Mouse (Mus musculus) adrenal gland, postnatal 10 days (tissue): ENCODE data around the gene Pcna. TPM values are rescaled to one million over a fixed set of nuclear protein-coding genes. Genes with fewer than 3 reads are reported as not detected.

Experiments
- DNase-seq: peaks from one replicate; pipeline ENCODE4 v3.0.0; 2021; ENCODE audit warnings: mixed read lengths
- total RNA-seq, 2 experiments: library from RNA; stranded (reverse); gene quantifications; 2 replicates each; pipeline ENCODE4 v1.2.3; 2021

Pcna gene
- total RNA-seq, 2 experiments from 2014 or later: 105 to 109 TPM

DNA sequence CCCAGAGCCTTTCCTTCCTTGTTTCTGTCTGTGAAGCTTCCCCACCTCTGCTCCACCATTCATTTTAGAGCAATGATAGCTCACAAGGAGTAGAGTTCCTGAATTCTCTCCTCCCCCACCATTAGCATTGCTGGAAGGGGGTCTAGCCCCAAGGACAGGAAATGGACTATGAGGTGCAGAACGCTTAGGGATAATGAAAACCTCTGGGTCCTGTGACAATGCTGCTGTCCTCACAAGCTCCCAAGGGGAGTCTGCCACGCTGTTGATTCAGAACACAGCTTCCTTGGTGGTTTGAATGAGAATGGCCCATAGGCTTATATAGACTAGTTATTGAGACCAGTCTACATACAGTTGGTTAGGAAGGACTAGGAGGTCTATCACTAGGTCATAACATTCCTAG lies 17.8 kb downstream of the Pcna start:
- DNase-seq: no peak

DNA sequence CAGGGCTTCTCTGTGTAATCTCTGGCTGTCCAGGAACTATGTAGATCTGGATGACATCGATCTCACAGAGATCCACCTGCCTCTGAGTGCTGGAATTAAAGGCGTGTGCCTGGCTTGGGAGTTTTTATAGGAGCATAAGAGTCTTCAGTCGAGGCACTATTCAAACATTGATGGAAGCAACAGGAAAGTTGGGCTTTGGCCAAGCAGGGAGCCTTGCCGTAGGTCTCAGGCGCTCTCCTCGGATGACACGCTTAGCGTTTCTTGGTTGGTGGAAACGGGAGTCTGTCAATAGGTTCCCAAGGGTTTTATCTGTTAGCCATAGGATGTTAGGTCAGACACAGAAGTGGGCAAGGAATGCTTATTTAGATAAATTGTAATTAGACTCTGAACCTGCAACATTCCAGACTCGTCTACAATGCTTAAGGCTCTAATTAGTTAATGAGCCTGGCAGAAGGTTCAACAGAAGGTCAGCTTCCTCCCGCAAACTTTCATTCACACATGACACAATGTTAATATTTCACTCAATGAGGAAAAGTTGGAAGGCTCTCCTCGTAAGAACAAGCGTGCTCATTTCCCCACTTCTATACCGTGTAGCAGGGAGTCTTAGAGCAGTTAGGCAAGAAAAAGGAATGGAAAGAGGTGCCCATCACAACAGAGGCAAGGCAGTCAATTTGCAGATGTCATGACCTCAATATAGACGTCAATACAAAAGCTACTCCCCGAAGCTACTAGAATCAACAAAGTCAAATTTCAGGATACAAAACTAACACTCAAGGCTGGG lies 18.9 kb downstream of the Pcna start:
- no peak for DNase-seq

DNA sequence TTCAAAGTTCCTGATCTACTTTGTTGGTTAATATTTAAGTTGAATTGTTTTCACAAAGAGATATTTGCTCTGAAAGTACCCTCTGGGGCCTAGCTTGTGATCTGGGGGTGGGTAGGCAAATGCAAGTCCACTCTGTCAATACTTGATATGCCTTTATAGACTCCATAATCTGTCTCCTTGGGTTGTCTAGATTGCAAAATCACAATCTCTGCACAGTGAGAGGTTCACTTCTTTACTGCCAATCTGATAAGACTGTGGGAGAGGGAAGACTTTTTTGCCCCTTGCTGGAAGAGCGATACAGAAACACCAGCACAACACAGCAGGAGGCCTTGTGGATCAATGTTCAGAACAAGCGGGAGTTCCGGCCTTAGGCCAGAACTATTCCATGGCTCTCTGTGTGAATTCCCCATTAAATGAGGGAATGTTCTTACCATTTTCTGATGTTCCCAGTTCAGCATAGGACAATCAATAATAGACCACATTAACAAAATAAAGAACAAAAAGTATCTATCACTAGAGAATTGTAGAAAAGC lies 20.6 kb downstream of the Pcna start:
- no peak for DNase-seq

DNA sequence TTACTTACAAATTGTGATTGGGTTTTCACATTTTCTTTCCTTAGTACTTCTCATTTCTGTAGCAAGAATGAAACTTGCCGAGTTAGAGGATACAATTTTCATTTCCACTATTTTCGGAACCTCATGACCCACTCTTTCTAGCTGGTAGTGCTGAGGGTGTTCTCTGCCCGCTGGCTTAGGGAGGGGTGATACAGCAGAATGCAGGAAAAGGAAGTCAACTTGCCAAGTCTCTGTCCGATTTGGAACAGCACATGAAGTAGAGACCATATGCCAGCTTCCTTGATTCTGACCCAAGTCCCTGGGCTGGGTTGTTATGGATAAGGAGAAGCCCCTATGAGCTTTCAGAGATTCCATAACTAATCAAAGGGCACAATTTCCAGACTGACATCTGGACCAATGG lies 28.8 kb downstream of the Pcna start:
- no peak for DNase-seq

DNA sequence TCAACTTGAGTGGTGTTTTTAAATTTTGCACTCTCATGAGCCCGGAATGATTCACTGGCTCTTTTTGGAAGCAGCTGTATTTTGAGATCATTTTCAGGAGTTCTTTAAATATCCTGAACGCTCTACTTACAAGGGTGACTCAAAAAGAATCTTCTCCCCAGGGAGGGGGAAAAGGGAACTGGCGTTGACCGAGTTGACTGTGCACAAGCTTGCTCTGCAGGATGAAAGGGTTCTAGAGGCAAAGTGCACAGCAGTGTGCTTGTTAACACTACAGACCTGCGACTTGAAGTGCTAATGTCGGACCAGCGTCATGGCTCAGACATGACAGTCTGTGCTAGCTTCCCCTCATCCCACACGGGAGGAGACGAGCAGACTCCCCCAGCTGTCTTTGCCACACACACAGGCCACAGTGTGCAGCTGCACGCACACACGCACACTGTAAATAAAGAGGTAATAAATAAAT lies 31.5 kb downstream of the Pcna start:
- DNase-seq: peak; percentile 14

DNA sequence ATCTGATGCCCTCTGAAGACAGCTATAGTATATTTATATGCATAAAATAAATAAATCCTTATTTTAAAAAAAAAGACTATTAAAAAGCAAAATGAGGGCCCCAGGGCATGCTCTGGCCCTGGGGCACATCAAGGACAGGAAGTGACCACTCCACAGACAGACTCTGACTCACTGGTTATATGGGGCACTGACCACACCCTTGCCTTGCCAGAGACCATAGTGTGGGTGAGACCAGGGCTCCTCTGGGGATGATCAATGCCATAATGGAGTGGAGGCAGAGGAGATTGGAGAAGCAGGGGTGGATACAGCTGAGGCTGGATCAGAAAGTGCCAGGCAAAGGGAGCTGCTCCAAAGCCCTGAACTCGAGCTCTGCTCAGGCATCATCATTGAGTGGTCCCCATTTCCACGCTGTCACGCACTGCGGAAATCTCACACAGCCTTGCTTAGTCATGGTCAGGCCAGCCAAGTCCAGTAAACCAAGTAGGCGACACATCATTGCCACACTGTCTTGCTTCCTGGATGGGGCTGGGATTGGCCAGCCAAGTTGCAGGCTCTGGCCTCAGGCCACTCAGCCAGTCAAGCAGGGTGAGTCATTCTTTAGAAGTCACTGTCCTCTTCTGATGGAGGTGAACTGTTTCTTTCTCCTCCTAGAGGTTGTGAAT lies 41.0 kb downstream of the Pcna start:
- peak; percentile 80 for DNase-seq

DNA sequence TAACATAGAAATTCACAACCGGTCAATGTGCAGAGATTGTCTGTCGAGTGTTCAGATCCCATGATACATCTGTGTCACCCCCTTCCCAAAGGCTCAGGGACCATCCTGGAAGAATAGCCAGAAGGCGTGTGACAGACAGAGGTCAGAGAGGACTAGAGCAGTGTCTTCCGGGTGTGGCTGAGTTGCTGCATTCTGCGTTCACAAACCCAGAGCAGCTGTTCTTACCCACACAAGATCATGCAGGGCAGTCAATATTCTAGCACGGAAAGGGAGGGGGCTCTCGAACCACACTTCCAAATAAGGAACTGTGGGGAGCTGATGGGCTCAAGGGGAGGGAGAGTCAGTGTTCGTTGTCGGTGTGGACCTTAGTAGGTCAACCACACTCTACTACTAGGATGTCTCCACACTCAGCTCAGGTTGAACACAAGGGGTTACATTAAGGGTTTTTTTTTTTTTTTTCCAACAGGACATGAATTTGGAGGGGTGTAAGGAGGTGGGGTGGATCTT lies 42.3 kb downstream of the Pcna start:
- DNase-seq: no peak

DNA sequence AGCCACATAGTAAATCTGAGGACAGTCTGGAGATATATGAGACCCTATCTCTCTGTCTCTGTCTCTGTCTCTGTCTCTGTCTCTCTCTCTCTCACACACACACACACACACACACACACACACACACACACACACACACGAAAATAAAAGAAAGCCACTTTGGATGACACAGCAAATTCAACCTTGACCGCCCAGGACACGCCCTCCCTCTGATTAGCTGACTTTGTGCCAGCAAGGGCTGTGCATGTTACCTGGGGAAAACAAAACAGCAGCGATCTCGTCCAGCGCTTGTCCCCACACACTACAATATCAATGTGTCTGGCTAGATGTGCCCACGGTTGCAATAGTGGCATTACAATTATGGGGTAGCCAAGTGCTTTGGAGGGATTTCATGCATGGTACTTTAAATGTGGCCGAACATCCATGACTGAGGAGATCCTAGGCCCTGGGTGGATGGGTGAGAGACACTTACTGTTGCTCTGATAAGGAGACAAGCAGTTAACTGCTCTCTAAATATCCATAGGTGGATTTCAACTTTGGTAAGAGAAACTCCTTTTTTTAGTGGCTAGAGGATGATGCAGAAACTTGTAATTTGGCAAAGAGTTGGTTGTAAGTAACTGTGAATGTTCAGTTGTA lies 44.8 kb downstream of the Pcna start:
- peak; percentile 55 for DNase-seq

DNA sequence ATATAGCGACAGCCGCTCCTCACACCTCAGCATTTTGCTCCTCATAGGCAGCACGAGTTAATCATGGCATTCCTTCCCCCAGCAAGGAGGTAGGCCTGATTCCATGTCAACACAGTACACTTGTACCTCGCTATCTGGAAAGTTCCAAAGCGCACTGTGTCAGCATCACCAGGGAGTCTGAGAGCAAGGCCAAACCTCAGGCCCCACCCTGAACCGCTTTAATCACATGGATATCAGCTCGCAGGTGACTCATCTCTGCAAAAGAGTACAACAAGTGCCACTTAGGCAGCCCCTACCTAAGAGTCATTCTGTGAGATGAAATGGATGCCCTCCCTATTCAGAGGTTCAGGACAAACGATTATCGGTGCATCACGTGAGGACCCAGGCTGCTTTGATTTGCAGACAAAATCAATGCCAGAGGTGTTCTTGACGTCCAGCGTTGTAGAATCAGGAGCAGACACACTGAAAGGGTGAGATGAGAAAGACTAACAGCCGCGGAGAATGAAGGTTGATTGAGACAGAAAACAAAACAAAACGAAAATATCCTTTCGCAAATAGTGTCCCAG lies 46.7 kb downstream of the Pcna start:
- DNase-seq: peak; percentile 36

DNA sequence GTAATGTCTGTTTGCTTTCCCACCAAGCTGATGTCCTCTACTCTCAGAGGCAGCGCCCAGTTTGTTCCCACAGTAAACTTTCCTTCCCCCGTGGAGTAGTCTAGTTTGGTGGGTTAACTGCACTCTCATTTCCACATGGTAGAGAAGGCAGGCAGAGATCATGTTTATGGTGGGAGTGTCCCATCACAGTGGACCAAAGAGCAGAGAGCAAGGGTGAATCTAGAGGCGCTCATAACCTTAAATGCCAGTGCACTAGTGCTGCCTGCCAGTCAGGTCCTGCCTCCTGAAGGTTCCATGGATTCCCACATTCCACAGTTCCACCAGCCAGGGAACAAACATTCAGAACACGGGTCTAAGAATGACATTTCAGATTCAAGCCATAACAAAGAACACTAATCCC lies 47.6 kb downstream of the Pcna start:
- no peak for DNase-seq

DNA sequence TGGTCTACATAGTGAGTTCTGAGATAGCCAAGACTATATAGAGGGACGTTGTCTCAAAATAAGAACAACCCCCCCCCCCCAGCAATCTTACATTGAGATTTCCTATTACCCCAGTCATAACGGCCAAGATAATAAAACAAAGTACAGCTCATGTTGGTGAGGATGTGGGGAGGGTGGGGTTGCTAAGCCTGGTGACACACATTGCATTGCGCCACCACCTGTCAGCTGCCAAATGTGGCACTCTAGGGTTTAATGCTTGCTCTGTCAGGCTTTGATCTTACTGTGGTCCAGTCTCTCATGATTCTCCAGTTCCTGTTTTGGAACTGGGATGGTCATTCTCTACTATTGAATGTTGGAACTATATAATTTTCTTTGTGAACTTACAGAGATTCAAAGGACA lies 49.3 kb downstream of the Pcna start:
- DNase-seq: peak; percentile 49

DNA sequence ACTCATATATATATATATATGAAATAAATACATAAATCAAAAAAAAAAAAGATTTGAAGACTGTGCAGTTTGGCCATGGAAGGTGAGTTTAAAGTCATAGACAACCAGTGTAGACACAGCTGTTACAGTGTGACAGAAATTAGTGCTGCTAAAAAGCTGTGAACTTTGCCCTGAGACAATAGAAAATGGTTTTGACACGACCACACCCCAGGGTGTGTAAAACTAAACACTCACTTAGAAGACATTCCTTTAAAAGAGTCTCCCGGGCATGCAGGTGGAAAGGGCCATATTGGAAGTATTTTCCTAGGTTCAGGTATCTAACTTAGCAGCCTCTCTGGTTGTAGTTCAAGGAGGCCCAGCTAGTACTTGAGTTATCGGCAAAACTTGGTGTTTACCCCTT lies 49.9 kb downstream of the Pcna start:
- no peak for DNase-seq

Other genes with a start within 250 kb of the Pcna start
- gene Rassf2, start 223.1 kb downstream of the Pcna start, total RNA-seq: 10 to 100 TPM; 14.6 to 15.1 TPM
- 10 to 100 TPM; 36.6 to 66.0 TPM for gene Slc23a2, start 108.2 kb downstream of the Pcna start, total RNA-seq
- gene Tmem230, start 5.5 kb downstream of the Pcna start, total RNA-seq: 10 to 100 TPM; 29.1 to 31.3 TPM
- gene Cds2, start 9.8 kb upstream of the Pcna start, total RNA-seq: 10 to 100 TPM; 52.2 to 54.9 TPM
- not detected for gene Prokr2, start 132.1 kb upstream of the Pcna start, total RNA-seq